Mouse (Mus musculus): Measurements from ENCODE around the gene Cox6b2.

Cox6b2 gene

GRCm38 (mm10) chr7:4752821-4753570, at the start of gene Cox6b2:
TSS of gene Cox6b2 (minus strand) at chr7:4753094.
- peak; percentile 70 to 84 for DNase-seq (ENCODE audit: inconsistent age in 2 of 2, low spot score in 1 of 2)

DNA sequence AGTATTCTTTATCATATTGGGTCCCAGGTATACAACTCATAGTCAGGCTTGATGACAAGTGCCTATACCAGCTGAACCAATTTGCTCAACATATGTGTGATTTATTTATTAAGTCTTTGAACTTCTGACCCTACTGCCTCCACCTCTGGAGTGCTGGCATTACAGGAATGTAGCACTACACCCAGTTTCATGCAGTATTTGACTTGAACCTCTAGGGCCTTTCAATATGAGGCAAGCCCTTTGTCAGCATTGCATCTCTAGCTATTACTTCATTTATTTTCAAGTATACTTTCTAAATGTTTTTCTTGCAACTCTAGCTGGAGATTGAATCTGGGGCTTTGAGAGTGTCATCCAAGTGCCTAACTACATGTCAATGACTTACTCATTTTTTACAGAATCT, 49.4 kb upstream of the Cox6b2 start:
- no peak for DNase-seq (ENCODE audit: inconsistent age in 2 of 2, low spot score in 1 of 2)

DNA sequence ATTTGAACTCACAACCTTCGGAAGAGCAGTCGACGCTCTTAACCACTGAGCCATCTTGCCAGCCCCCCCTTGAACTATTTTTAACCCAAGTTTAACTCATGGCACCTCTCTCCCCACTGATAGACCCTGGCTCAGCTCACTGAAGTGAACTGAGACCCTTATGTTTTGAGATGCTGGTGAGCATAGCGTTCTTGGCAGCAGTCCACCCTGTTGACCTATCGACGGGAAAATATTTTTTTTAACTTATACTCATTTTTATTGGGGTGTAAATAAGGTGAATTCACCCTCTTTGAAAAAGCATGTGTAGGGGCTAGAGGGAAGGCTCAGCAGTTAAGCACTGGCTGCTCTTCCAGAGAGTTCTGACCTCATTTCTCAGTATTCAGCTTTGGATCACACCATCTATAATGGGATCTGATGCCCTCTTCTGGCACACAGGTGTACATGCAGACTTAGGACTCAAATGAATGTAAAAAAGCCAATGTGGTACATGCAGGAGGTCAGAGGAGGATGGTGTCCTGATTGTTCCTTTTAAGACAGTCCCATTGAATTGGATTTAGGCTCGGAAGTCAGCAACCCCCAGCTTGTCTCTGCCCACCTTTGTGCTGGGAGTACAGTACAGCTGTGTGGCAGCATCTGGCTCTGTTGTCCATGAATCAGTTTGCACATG, 43.0 kb upstream of the Cox6b2 start:
- DNase-seq (ENCODE audit: inconsistent age in 2 of 2, low spot score in 1 of 2) = peak in 1 of 2 experiments; percentile 75

DNA sequence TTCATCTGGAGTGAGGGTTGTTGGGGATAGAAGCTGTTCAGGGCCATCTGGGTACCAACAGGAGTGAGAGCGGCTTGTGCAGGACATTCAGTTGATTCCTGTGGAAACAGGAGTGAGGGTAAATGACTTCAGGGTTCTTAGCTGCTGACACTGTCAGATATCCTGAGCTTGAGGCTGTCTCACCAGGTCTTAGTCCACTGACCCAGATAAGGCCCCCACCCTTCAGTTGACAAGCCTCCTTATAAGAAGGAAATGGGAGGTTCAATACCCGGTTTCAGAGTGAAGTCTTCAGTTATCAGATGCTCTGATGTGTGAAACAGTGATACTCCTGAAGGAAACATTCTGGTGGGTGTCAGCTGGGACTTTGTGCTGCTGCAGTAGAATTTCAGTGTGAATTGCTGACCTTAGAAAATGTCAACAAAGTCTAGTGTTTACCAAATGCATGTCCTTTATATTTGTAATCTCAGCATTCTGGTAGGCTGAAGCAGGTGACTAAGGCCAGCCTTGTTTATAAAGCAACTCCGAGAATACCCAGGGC, 41.8 kb upstream of the Cox6b2 start:
- no peak for DNase-seq (ENCODE audit: inconsistent age in 2 of 2, low spot score in 1 of 2)

GRCm38 (mm10) chr7:4793674-4794073, 40.8 kb upstream of the Cox6b2 start:
- DNase-seq (ENCODE audit: inconsistent age in 2 of 2, low spot score in 1 of 2) = peak in 1 of 2 experiments; percentile 40

DNA sequence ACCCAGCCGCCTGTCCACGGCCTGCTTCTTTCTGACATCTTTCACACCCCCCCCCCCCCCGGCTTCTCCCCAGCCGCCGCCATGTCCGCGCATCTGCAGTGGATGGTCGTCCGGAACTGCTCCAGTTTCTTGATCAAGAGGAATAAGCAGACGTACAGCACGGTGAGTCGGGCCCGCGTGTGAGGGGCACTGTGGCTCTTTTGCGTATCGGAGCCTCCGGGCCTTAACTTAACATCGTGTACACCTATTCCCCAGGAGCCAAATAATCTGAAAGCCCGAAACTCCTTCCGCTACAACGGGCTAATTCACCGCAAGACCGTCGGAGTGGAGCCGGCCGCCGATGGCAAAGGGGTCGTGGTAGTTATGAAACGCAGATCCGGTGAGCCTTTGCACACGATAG, 40.4 kb upstream of the Cox6b2 start:
- DNase-seq (ENCODE audit: inconsistent age in 2 of 2, low spot score in 1 of 2) = peak; percentile 40 to 74

- DNase-seq (ENCODE audit: inconsistent age in 2 of 2, low spot score in 1 of 2) = peak; percentile 96 to 98
These were observed 39.7 kb upstream of the Cox6b2 start, which contains the start of gene Rpl28 for GRCm38 (mm10) chr7:4792278-4793212. TSS of gene Rpl28 (plus strand) at chr7:4792874.

DNA sequence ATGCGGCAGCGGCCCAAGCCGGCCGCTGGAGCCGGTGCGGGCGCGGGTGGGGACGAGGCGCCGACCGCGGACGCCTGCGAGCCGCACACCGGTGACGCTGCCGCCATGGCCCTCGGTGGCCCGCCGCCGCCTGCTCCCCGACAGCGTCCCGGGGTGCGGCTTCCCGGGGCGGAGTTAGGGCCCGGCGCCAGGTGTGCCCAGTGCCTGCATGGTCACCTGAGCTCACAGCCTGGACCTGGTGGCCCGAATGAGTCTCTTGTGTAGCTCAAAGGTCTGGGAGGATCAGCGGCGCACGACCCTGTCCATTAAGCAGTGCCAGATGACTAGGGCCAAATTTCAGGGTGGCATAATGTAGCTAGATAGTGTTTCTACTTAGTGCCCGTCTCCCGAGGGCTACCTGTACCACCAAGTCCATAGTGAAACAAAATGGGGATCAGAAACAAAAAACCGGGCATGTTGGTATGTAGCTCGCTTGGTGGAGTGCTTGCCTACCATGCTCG, 36.6 kb upstream of the Cox6b2 start, which contains the start of gene Tmem238:
Tmem238 (minus strand) TSS at position 221 of the 500 bp plus-strand sequence.
- peak in 1 of 2 experiments; percentile 89 for DNase-seq (ENCODE audit: inconsistent age in 2 of 2, low spot score in 1 of 2)

DNA sequence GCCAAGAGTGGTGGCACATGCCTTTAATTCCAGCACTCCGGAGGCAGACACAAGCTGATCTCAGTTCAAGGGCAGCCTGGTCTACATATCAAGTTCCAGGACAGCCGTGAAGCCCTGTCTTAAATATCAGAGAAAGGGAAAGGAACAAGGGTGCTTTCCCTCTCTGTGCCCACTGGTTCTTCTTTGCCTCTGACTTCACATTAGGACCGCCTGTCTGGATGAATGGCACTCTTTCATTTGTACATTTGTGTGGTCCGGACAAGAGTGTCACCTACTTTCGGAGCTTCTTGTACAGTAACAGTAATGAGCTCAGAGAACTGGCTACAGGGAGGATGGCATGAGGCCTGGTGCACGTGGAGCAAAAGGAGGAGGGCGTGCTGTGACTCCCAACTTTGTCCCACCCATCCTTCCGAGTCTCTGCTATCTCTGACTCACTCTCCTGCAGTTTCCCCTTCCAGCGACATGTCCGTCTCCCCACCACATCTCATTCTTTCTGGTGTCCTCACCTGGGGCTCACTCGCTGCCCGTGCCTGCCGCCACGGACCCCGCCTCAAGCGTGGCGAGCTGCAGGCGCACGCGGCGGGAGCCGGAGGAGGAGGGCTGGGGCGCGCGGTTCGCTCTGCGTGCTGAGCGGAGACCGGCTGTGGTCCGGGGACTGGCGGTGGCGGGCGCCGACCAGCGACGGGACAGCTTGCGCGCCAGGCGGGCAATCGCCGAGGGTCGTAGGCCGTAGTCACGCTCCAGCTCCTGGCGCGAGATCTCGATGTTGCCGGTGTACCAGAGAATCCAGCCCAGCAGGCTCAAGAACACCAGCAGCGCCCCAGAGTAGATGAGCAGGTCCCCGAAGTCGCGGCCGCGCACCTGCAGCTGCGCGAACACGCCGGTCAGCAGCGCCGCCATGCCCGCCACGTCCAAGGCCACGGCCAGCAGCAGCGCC, 35.9 kb upstream of the Cox6b2 start:
- DNase-seq (ENCODE audit: inconsistent age in 2 of 2, low spot score in 1 of 2) = peak; percentile 81 to 94

DNA sequence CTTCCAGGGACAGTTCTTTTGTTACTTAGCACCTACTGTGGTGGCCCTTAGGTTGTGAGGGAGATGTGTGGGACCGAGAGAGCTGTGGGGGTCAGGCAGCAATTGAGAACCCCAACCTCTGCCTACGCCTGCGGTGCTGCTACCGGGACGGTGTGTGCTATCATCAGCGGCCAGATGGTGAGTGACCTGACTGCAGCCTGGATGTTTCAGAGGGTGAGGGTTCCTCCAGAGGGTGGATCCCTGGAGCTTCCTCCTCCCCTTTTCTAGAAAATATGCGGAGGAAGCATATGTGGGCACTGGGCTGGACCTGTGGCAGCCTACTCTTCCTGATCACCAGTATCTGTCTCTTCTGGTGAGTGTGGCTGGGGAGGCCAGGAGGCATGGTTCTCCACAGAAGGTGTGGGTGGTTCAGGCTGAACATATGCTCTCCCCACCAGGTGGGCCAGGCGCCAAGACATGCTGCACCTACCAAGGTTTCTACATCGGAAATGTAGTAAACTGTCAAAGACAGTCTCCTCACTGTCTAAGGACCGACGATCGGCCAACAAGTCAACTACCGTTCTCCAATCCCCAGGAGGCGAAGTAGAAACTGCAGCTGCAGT, 30.9 kb upstream of the Cox6b2 start:
- DNase-seq (ENCODE audit: inconsistent age in 2 of 2, low spot score in 1 of 2) = no peak

DNA sequence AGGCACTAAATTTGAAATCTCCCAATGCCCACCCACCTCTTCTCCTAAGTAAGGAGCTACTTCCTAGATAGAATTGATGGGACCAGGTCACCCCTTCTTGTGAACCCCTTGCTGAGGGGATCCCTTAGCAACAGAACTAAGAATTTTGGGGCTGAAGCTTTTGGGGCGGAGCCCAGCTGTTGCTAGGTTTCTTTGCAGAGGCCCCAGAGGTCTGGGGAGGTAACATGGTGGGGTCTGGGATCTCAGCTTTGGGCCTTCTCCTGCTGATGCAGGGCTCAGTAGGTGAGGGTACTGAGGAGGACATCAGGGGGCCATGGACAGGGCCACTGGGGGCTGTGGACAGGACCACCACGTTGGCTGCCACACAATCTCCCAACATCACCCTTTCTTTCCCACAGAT, 29.9 kb upstream of the Cox6b2 start, which contains the start of the genes Il11 and Tmem190:
Il11 (minus strand) TSS at position 101 of the 400 bp plus-strand sequence.
Tmem190 (plus strand) TSS at position 179 of the 400 bp plus-strand sequence.
- no peak for DNase-seq (ENCODE audit: inconsistent age in 2 of 2, low spot score in 1 of 2)

DNA sequence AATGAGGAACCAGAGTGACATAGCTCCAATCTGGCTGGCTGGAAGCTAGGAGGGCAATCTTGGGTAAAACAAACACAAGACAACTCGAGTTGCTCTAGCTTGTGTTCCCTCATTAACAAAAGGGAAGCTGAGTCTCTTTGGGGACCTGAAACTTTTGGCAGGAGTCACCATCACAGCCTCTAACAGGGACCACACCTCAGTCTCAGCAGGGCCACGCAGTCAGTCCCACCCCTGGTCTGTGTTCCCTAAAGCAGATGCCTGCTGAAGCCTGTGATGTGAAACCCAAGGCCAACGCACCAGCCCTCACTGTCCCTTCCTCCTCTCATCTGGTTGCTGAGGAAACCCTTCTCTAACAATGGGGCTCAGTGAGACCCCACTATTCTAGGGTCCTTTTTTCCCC, 29.2 kb upstream of the Cox6b2 start:
- no peak for DNase-seq (ENCODE audit: inconsistent age in 2 of 2, low spot score in 1 of 2)

- no peak for DNase-seq (ENCODE audit: inconsistent age in 2 of 2, low spot score in 1 of 2)
These were observed 27.0 kb upstream of the Cox6b2 start for GRCm38 (mm10) chr7:4779921-4780320.

GRCm38 (mm10) chr7:4777851-4778637, 25.1 kb upstream of the Cox6b2 start:
- DNase-seq (ENCODE audit: inconsistent age in 2 of 2, low spot score in 1 of 2) = no peak

DNA sequence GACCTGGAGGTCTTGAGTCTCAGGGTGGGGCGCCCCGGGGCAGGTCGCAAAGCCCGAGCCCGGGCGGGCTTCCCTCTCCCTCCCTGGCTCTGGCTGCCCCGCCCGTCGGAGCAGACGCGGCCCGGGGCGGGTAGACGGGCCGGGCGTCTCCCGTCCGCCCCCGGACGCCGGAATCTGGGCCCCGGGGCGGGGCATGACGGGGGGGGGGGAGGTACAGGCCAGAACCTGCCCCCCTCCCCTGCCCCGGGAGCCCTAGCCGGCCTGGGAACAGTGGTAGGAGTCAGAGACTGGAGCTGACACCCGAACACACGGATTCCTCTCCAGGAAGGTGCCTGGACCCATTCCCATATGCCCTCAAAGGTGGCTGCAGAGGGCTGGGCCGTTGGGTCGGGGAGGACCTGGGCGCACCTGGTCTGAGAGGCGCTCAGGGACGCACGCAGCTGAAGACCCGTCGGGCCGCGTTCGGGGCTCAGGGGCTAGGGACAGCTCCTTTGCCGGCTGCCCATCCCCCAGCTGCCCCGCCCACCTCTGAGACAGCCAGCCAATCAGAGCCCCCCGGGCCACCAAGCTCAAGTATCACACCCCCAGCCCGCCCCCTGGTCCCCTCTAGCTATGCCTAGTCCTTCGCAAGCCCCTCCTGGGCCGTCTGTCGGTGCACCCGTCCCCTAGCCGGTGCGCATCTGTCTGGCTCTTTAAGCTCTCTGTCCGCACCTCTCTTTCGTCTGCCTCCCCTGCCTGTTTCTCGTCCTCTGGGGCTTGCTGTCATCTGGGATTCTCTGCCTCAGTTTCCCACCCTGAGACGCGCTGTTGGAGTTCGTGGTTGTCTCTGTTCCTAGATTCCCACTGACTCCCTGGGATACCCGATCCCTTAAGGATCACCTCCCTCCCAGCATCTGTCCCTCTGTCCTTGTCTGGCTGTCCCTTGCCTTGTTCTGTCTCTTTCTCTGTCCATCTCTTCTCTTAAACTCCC, 24.3 kb upstream of the Cox6b2 start:
- peak; percentile 59 to 77 for DNase-seq (ENCODE audit: inconsistent age in 2 of 2, low spot score in 1 of 2)

DNA sequence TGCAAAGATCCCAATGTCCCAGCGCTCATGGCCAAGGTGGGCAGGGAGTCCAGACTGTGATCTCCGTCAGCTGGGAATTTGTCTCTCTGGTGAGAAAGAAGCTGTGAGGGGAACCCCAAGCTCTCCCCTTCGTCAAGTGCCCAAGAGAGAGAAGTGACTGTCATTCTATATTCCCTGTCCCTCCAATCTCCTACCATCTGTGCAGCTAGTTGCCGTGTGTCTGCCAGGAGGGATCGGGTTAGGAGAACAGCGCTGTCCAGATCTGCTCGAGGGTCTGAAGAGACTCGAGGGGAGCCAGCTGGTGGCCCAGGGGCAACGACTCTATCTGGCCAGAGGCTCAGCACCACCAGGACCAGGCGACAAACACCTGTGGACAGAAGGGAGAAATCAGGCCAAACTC, 23.2 kb upstream of the Cox6b2 start:
- DNase-seq (ENCODE audit: inconsistent age in 2 of 2, low spot score in 1 of 2) = no peak

GRCm38 (mm10) chr7:4771202-4771601, 18.3 kb upstream of the Cox6b2 start, which contains the start of gene Fam71e2:
TSS of gene Fam71e2 (minus strand) at chr7:4771302.
- DNase-seq (ENCODE audit: inconsistent age in 2 of 2, low spot score in 1 of 2) = no peak

Data from adrenal gland, adult (tissue).